Mouse (Mus musculus) CH12.LX (cell line): ENCODE data around the gene Zfp108. TPM values are rescaled to one million over a fixed set of nuclear protein-coding genes. Genes with fewer than 3 reads are reported as not detected.

Experiments used
- DNase-seq: peaks from one replicate; pipeline ENCODE4 v3.0.0-alpha.2; 2013; ENCODE audit errors: extremely low read depth
- H3K27ac ChIP-seq: 2 replicates; pipeline ENCODE4 v1.5.1; 2012; ENCODE audit warnings: low read depth, mild to moderate bottlenecking, control low read depth, moderate library complexity; ENCODE audit not compliant: insufficient read depth
- H3K27me3 ChIP-seq: replicated peaks from 2 replicates; pipeline ENCODE3; 2012; ENCODE audit warnings: inconsistent platforms
- H3K36me3 ChIP-seq, 2 experiments: replicated peaks in 1 of 2; 2 replicates each; pipeline versions ENCODE3 to v1.6.1; 2012; ENCODE audit warnings: inconsistent platforms in 1 of 2, low read length in 1 of 2, mild to moderate bottlenecking in 1 of 2, mixed read lengths in 1 of 2, moderate library complexity in 1 of 2; ENCODE audit not compliant: control insufficient read depth in 1 of 2, insufficient read depth in 1 of 2
- H3K4me1 ChIP-seq, 2 experiments: 2 replicates each; pipeline ENCODE4 v1.6.1; 2012; ENCODE audit warnings: inconsistent platforms in 1 of 2, moderate library complexity in 1 of 2; ENCODE audit not compliant: insufficient read depth in 2 of 2, control insufficient read depth in 1 of 2
- H3K4me2 ChIP-seq: 2 replicates; pipeline ENCODE4 v1.6.1; 2012; ENCODE audit warnings: low read depth, mild to moderate bottlenecking, control low read depth; ENCODE audit not compliant: poor library complexity, insufficient read depth, severe bottlenecking
- H3K4me3 ChIP-seq, 3 experiments: fragments of 150-350 bp in 1 of 3; sonication (generic) in 1 of 3; replicated peaks in 1 of 3; 2 replicates each; pipeline versions ENCODE3 to v1.5.1; 2011 to 2012; ENCODE audit warnings: low read depth in 2 of 3, low read length in 2 of 3, mild to moderate bottlenecking in 2 of 3, moderate library complexity in 2 of 3, control low read depth in 1 of 3, improper control_type of control experiment in 1 of 3, inconsistent platforms in 1 of 3, mixed read lengths in 1 of 3; ENCODE audit not compliant: poor library complexity in 1 of 3
- H3K79me2 ChIP-seq: replicated peaks from 2 replicates; pipeline ENCODE4 v1.6.1; 2012; ENCODE audit warnings: mild to moderate bottlenecking, moderate library complexity; ENCODE audit not compliant: control insufficient read depth, poor library complexity, insufficient read depth, severe bottlenecking; ENCODE audit errors: extremely low read depth
- H3K9ac ChIP-seq: 2 replicates; pipeline ENCODE4 v1.6.1; 2012; ENCODE audit warnings: low read depth, mild to moderate bottlenecking, control low read depth, moderate library complexity; ENCODE audit not compliant: insufficient read depth
- H3K9me3 ChIP-seq: replicated peaks from 2 replicates; pipeline ENCODE3; 2012; ENCODE audit warnings: low read length, inconsistent platforms, mixed read lengths
- CTCF ChIP-seq, 2 experiments: IDR thresholded peaks in 1 of 2; conservative IDR thresholded peaks in 1 of 2; 2 replicates each; pipeline ENCODE4 v1.5.1; 2011 to 2012; ENCODE audit warnings: low read depth in 2 of 2, low read length in 2 of 2, improper control_type of control experiment in 1 of 2, inconsistent platforms in 1 of 2, mild to moderate bottlenecking in 1 of 2, moderate library complexity in 1 of 2
- ELF1 ChIP-seq: IDR thresholded peaks from 2 replicates; pipeline ENCODE4 v1.6.1; 2014; ENCODE audit warnings: low read depth, mild to moderate bottlenecking, inconsistent platforms, low read length, improper control_type of control experiment
- ETS1 ChIP-seq: conservative IDR thresholded peaks from 2 replicates; pipeline ENCODE4 v1.6.1; 2012; ENCODE audit warnings: low read depth, mild to moderate bottlenecking, inconsistent platforms, low read length, improper control_type of control experiment, moderate library complexity
- IRF4 ChIP-seq: IDR thresholded peaks from 2 replicates; pipeline ENCODE4 v1.6.1; 2014; ENCODE audit warnings: low read depth, mild to moderate bottlenecking, inconsistent platforms, low read length, improper control_type of control experiment
- JUND ChIP-seq: conservative IDR thresholded peaks from 2 replicates; pipeline ENCODE4 v1.6.1; 2011; ENCODE audit warnings: low read depth, low read length, improper control_type of control experiment
- MAX ChIP-seq: IDR thresholded peaks from 2 replicates; pipeline ENCODE4 v1.6.1; 2011; ENCODE audit warnings: low read length, improper control_type of control experiment
- MAZ ChIP-seq: IDR thresholded peaks from 2 replicates; pipeline ENCODE4 v1.6.1; 2012; ENCODE audit warnings: low read depth, mild to moderate bottlenecking, inconsistent platforms, low read length, improper control_type of control experiment, moderate library complexity
- MXI1 ChIP-seq: IDR thresholded peaks from 2 replicates; pipeline ENCODE4 v1.6.1; 2011; ENCODE audit warnings: mild to moderate bottlenecking, low read depth, low read length, improper control_type of control experiment
- NRF1 ChIP-seq: IDR thresholded peaks from 2 replicates; pipeline ENCODE4 v1.6.1; 2014; ENCODE audit warnings: low read depth, mild to moderate bottlenecking, inconsistent platforms, low read length, improper control_type of control experiment, moderate library complexity
- POLR2AphosphoS2 ChIP-seq: IDR thresholded peaks from 2 replicates; pipeline ENCODE4 v1.6.1; 2011; ENCODE audit warnings: low read depth, low read length, improper control_type of control experiment
- RAD21 ChIP-seq: IDR thresholded peaks from 2 replicates; pipeline ENCODE4 v1.6.1; 2011; ENCODE audit warnings: low read depth, mild to moderate bottlenecking, low read length, improper control_type of control experiment, moderate library complexity
- SMC3 ChIP-seq: IDR thresholded peaks from 2 replicates; pipeline ENCODE4 v1.6.1; 2011; ENCODE audit warnings: low read depth, low read length, improper control_type of control experiment
- TBP ChIP-seq: conservative IDR thresholded peaks from 2 replicates; pipeline ENCODE4 v1.6.1; 2011; ENCODE audit warnings: low read depth, low read length, improper control_type of control experiment
- UBTF ChIP-seq: IDR thresholded peaks from 2 replicates; pipeline ENCODE4 v1.6.1; 2012; ENCODE audit warnings: low read depth, mild to moderate bottlenecking, inconsistent platforms, low read length, improper control_type of control experiment, moderate library complexity
- USF1 ChIP-seq: IDR thresholded peaks from 2 replicates; pipeline ENCODE4 v1.6.1; 2014; ENCODE audit warnings: low read depth, mild to moderate bottlenecking, inconsistent platforms, low read length, improper control_type of control experiment
- ZC3H11A ChIP-seq: IDR thresholded peaks from 2 replicates; pipeline ENCODE4 v1.6.1; 2012; ENCODE audit warnings: low read depth, mild to moderate bottlenecking, inconsistent platforms, low read length, improper control_type of control experiment
- ZKSCAN1 ChIP-seq: IDR thresholded peaks from 2 replicates; pipeline ENCODE4 v1.6.1; 2012; ENCODE audit warnings: low read depth, inconsistent platforms, low read length, improper control_type of control experiment, borderline replicate concordance
- dilution Hi-C: fragments of 300-500 bp; cut with MboI; formaldehyde crosslinking; loops from 2 replicates; pipeline ENCODE4 v1.14.3; 2020; ENCODE audit warnings: low sequenced_read_pairs; ENCODE audit not compliant: extremely low pct_unique_long_range_greater_than_20kb, extremely low pct_ligation_motif_present
- in situ Hi-C: fragments of 300-500 bp; cut with MboI; formaldehyde crosslinking; loops from 3 replicates; pipeline ENCODE4 v1.14.3; 2019; ENCODE audit warnings: low sequenced_read_pairs, low pct_ligation_motif_present, low pct_unique_long_range_greater_than_20kb, mixed read lengths
- polyA plus RNA-seq: library from polyadenylated mRNA; unstranded; fragments of >175 nt; gene quantifications from 2 replicates; pipeline ENCODE4 v1.2.1, GENCODE M21; 2012; ENCODE audit warnings: low read depth; ENCODE audit not compliant: insufficient read length
- total RNA-seq, 2 experiments: library from RNA; depleted of rRNA; stranded (reverse); fragments of 300-350 nt in 1 of 2; fragments of >200 nt in 1 of 2; gene quantifications; 2 replicates each; pipeline ENCODE4 v1.2.3; 2012 to 2014

The Zfp108 gene
- total and polyA plus RNA-seq, 3 experiments = not detected

DNA sequence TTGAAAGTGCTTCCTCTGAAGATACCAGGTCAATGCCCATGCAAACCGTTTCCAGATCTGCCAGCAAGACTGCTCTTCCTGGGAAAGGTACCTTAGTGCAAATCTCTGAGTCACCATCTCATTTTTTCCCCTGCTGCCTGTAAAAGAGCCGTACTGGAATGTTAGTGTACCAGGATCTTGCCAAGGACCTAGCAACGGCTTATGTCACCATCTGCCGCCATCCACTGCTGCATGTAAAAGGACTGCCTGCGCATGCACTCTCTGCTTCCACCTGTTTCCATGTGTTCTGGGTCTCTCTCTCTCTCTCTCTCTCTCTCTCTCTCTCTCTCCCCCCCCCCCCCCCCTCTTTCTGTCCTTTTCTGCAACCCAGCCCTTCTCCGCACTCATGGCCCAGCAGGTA is 33.9 kb downstream of the Zfp108 start:
- Histone ChIP-seq H3K4me3 (no peak overlapping the region), H3K4me2 (no peak overlapping the region), H3K27ac (no peak overlapping the region), H3K9me3 (no peaks in the 10 kb centered on the region), H3K4me1 (peaks cover 0 to 5% of the 10 kb centered on the region in 2 experiments; a peak in 1 of 4 replicates), H3K36me3 (peaks cover 9 to 33% of the 10 kb centered on the region in 2 experiments), H3K79me2 (no peaks in the 10 kb centered on the region), H3K9ac (no peak overlapping the region), H3K27me3 (no peaks in the 10 kb centered on the region)
- in situ Hi-C loops = no loop called here
- TF ChIP-seq MAZ (no peak), ELF1 (no peak), IRF4 (no peak), ZC3H11A (no peak), NRF1 (no peak), CTCF (conservative IDR thresholded peaks at IDR 0.05 in 1 of 2, IDR thresholded peaks at IDR 0.05 in 1 of 2; ENCODE audit: low read depth in 2 of 2, low read length in 2 of 2) (no peak), SMC3 (no peak), RAD21 (no peak), POLR2AphosphoS2 (no peak), MAX (no peak), ETS1 (no peak), JUND (no peak), MXI1 (no peak), USF1 (no peak)
- no peak for DNase-seq
- dilution Hi-C loops = no loop called here

DNA sequence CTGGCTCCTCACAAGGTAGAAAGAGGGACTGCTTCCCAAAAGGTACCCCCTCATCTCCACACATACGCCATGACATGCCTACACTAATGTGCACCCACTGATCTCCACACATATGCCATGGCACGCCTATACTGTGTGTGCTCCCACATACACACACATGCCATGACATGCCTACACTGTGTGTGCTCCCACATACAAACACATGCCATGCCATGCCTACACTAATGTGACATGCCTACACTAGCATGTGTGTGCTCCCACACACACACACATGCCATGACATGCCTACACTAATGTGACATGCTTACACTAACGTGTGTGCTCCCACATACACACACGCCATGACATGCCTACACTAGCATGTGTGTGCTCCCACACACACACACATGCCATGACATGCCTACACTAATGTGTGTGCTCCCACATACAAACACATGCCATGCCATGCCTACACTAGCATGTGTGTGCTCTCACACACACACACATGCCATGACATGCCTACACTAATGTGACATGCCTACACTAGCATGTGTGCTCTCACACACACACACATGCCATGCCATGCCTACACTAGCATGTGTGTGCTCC is 35.6 kb downstream of the Zfp108 start:
- no peak overlapping the region for H3K4me2 ChIP-seq
- no peaks in the 10 kb centered on the region for H3K9me3 ChIP-seq
- peaks cover 0 to 5% of the 10 kb centered on the region in 2 experiments; a peak in 1 of 4 replicates for H3K4me1 ChIP-seq
- no peak for DNase-seq
- dilution Hi-C loops = no loop called here
- no peaks in the 10 kb centered on the region for H3K27me3 ChIP-seq
- H3K9ac ChIP-seq = no peak overlapping the region
- no peak overlapping the region for H3K27ac ChIP-seq
- no peaks in the 10 kb centered on the region for H3K79me2 ChIP-seq
- H3K36me3 ChIP-seq = peaks cover 9 to 43% of the 10 kb centered on the region in 2 experiments
- in situ Hi-C loops = loop anchor here (10.0 kb wide), 1 partner anchor 135 kb away; no protein-coding TSS in a partner anchor
- TF ChIP-seq NRF1 (no peak), USF1 (no peak), TBP (no peak), UBTF (no peak), RAD21 (no peak), JUND (no peak), MAZ (no peak), ZKSCAN1 (no peak)
- H3K4me3 ChIP-seq = no peak overlapping the region
